Mouse (Mus musculus): Measurements from ENCODE around the gene Ezh1.

DNA sequence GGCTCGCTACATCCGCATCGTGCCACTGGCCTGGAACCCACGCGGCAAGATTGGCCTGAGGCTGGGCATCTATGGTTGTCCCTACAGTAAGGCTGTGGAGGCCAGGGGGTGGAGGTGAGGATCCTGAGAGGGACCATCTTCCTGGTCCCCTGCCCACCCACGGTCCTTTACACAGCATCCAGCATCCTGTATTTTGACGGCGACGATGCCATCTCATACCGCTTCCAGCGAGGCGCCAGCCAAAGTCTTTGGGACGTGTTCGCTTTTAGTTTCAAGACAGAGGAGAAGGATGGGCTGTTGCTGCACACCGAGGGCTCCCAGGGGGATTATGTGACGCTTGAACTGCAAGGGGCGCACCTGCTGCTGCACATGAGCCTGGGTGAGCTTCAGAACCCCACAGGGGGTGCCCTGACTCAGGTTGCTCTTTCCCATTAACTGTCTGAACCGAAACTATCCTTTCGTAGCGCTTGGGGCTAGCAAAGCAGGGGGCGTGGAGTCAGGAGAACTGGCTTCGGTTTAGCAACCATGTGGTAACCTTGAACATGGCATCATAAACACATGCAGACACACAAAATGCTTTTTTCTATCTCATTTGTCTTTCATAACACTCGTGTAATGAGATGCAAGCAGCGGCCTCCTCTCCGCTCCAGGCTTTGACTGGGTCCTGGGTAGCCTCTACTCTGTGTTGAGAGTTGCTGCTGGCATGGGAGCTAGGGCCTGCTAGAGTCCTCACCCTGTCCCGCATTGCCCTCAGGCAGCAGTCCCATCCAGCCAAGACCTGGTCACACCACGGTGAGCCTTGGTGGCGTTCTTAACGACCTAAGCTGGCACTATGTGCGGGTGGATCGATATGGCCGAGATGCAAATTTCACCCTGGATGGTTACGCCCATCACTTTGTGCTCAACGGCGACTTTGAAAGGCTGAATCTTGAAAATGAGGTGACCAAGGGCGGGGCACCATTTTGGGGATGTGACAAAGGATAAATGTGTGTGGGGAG, 47.9 kb downstream of the Ezh1 start:
- TF ChIP-seq CTCF (IDR thresholded peaks at IDR 0.05; ENCODE audit: control insufficient read depth, insufficient read depth, low read length), result no peak
- TF ChIP-seq POLR2A (IDR thresholded peaks at IDR 0.05; ENCODE audit: borderline replicate concordance, control insufficient read depth, low read depth, low read length), result no peak

All from bone marrow, adult 2 months (tissue).